Mouse (Mus musculus) left cerebral cortex, adult 2 months (tissue): Measurements from ENCODE around the gene Eps15l1. TPM values are rescaled to one million over a fixed set of nuclear protein-coding genes. Genes with fewer than 3 reads are reported as not detected.

ENCODE experiments used
- DNase-seq, 2 experiments: peaks; one replicate each; pipeline ENCODE4 v3.0.0; 2021 to 2022; ENCODE audit warnings: low spot score in 2 of 2, mixed read lengths in 1 of 2; ENCODE audit errors: extremely low spot score in 1 of 2
- H3K27ac ChIP-seq: fragments of 200-600 bp; 2 replicates; pipeline ENCODE4 v1.8.1; 2022
- H3K4me3 ChIP-seq: fragments of 200-600 bp; 2 replicates; pipeline ENCODE4 v1.8.1; 2022
- CTCF ChIP-seq: fragments of 200-600 bp; IDR thresholded peaks from 2 replicates; pipeline ENCODE4 v1.8.1; 2022; ENCODE audit warnings: antibody characterized with exemption, mild to moderate bottlenecking, moderate library complexity
- intact Hi-C: fragments of 180-260 bp; cut with DNase I; formaldehyde crosslinking; loops from one replicate; pipeline ENCODE4 v1.15.1; 2025
- total RNA-seq, 2 experiments: library from RNA; stranded (reverse); gene quantifications; 2 replicates each; pipeline ENCODE4 v1.2.3; 2021

The Eps15l1 gene
- total RNA-seq, 2 experiments from 2014 or later: 66.4 to 73.0 TPM

- no peak for DNase-seq
- no peak for TF ChIP-seq CTCF
- Histone ChIP-seq H3K27ac (peak overlapping the region; percentile 79), H3K4me3 (peak overlapping the region; percentile 27; the same call in 1 of the 2 replicates)
- intact Hi-C loops: loop anchor here (2.0 kb wide), 1 partner anchor 36 kb away; no protein-coding TSS in a partner anchor
Measured at GRCm38 (mm10) chr8:72323131-72323725, 98.0 kb downstream of the Eps15l1 start.

DNA sequence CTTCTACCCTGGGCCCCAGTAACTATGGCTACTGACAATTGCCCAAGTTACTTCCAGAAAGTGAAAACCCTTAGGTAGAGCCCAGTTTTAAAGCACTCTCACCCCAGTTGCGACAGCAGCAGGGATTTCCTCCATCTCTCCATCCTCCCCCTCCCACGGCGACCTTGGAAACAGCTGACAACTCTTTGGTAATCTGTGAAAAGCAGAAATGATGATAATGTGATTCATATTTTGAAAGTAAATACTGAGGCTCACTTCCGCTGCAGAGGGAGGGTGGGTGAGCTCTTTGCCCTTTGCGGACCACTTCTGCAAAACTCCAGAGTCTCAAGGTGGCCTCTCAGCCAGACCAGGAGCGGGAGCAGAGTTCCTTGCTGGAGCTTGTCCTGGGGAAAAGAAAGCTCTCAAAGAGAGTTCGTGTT, 98.8 kb downstream of the Eps15l1 start:
- TF ChIP-seq CTCF: no peak
- intact Hi-C loops: loop anchor here (2.0 kb wide), 1 partner anchor 36 kb away; no protein-coding TSS in a partner anchor
- no peak for DNase-seq
- Histone ChIP-seq H3K27ac (peak overlapping the region; percentile 79), H3K4me3 (peak overlapping the region; percentile 27)

DNA sequence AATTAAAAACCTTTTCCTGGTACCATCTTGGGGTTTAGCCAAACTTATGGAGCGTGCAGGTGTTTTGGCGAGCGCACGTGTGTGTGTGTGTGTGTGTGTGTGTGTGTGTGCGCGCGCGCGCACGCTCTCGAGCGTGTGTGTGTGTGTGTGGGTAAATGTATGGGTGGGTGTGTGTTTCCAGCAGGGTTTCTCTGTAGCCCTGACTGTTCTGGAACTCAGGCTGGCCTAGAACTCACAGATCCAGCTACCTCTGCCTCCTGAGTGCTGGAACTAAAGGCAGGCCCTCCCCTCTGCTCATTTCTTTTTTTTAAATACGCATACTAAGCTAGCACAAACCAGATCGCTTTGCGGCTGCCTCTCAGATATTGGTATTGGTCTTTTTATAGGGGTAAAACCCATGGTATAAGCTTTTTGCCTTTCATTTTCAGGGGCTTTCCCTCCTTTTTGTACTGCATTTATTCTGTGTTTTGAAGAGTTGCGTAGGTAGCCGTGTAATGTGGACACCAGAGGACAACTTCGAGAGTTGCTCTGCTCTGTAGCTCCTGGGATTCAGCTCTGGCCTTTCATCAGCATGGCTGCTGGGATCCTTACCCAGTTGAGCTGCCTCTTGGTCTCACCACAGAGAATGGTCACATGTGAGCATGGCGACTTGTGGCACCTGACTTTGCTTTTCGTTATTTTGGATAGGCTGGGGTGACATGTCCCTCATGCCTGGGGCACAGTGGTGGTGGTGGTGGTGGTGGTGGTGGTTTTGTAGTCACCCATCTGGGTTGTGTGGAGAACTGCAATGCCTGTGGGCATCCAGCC, 99.4 kb downstream of the Eps15l1 start:
- Histone ChIP-seq H3K27ac (0 out of 2 replicates have a peak overlapping the region, but pooled peaks have one; percentile 34), H3K4me3 (peak overlapping the region; percentile 66)
- no peak for TF ChIP-seq CTCF
- intact Hi-C loops: loop anchor here (2.0 kb wide), 1 partner anchor 37 kb away; no protein-coding TSS in a partner anchor
- no peak for DNase-seq

DNA sequence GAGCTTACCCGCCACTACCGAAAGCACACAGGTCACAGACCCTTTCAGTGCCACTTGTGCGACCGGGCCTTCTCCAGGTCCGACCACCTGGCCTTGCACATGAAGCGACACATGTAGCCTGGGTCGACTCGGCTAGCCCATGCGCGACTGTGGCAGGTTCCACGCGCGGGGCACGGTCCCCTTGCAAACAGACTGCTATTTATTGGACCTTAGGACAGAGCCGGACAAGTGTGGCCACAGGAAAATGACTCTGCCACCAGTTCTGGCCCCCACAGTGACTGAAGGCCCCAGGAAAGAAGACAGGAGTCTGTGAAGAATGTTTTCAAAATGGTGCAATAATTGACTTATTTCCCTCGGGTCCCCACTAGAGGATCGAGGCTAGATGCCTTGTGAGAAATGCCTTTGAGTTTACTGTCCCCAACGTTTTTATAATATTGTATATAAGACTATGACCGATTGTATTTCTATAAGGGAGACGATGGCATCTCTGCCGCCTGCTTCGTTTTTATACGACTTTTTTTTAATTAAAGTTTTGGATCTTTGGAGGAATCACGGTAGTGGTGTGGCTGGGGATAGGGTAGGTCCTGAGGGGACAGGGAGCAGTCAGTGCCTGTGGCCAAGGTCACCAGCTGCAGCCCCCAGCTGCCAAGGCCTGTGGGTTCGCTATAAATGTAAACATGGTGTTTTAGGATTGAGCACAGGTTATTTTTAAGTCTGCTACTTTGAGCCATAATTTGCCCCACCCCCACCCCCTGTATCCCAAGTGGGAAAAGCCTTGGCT, 100.3 kb downstream of the Eps15l1 start:
- intact Hi-C loops: no loop called here
- no peak for TF ChIP-seq CTCF
- Histone ChIP-seq H3K4me3 (peak overlapping the region; percentile 66), H3K27ac (peak overlapping the region; percentile 47; the same call in 1 of the 2 replicates)
- no peak for DNase-seq

DNA sequence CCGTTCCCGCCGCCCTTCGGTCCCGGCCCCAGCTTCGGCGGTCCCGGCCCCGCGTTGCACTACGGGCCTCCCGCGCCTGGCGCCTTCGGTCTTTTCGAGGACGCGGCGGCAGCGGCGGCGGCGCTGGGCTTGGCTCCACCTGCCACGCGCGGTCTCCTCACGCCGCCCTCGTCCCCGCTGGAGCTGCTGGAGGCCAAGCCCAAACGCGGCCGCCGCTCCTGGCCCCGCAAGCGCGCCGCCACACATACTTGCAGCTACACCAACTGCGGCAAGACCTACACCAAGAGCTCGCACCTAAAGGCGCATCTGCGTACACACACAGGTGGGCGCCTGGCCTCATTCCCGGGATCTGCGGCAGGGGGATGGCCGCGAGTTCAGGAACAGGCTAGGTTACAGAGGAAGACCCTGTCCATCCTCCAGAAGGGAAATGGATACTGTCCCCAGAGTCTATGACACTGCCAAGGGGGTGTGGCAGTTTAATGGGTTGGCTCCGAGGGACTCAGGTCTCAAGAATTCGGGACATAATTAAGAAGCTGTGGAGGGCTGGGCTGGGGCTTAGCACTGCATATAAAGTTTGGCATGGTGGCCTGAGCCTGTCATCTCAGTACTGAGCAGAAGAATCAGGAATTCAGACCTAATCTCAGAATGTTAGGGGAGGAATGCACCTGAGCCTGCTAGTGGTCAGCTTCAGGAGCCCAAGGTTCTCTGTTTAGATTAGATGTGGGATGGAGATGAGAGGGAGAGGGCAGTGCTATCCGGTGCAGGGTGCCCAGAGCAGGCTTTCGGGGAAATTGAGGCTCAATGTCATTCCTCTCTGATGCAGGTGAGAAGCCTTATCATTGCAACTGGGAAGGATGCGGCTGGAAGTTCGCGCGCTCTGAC, 101.1 kb downstream of the Eps15l1 start:
- peak in 1 of 2 experiments; percentile 40 for DNase-seq
- no peak for TF ChIP-seq CTCF
- peak overlapping the region; percentile 67 for H3K27ac ChIP-seq
- intact Hi-C loops: no loop called here
- peak overlapping the region; percentile 66 for H3K4me3 ChIP-seq

- intact Hi-C loops: no loop called here
Measured at GRCm38 (mm10) chr8:72319397-72319796, 101.9 kb downstream of the Eps15l1 start.

GRCm38 (mm10) chr8:72318801-72319322, 102.4 kb downstream of the Eps15l1 start, which contains the start of gene Klf2:
Klf2 (plus strand) TSS chr8:72319033.
- peak within 1 kb of the TSS; percentile 77 for H3K27ac ChIP-seq
- no peak; the same call in 1 of the 2 replicates for TF ChIP-seq CTCF
- H3K4me3 ChIP-seq: peak within 1 kb of the TSS; percentile 66
- intact Hi-C loops: no loop called here
- DNase-seq: peak; percentile 85 to 88

More at GRCm38 (mm10) chr8:72319397-72319796, 101.9 kb downstream of the Eps15l1 start:
- DNase-seq: no peak
- peak overlapping the region; percentile 66 for H3K4me3 ChIP-seq
- peak overlapping the region; percentile 77 for H3K27ac ChIP-seq
- TF ChIP-seq CTCF: no peak

- Histone ChIP-seq H3K4me3 (no peak overlapping the region), H3K27ac (no peak overlapping the region)
- intact Hi-C loops: no loop called here
- TF ChIP-seq CTCF: no peak
- no peak for DNase-seq
Measured at GRCm38 (mm10) chr8:72317741-72318301, 103.4 kb downstream of the Eps15l1 start.

- intact Hi-C loops: no loop called here
- H3K27ac ChIP-seq: no peak overlapping the region
- H3K4me3 ChIP-seq: no peak overlapping the region
- no peak for TF ChIP-seq CTCF
- DNase-seq: no peak
Measured at GRCm38 (mm10) chr8:72316053-72316695, 105.1 kb downstream of the Eps15l1 start.
